Mouse (Mus musculus): ENCODE data around the gene Cxcr2.

GRCm38 (mm10) chr1:74105660-74106059 is 48.1 kb upstream of the Cxcr2 start:
- TF ChIP-seq CTCF (IDR thresholded peaks at IDR 0.05; ENCODE audit: low read depth, low read length) (no peak), GATA1 (IDR thresholded peaks at IDR 0.05; ENCODE audit: borderline replicate concordance, low read length) (no peak), TAL1 (conservative IDR thresholded peaks at IDR 0.05; ENCODE audit: low read depth, low read length) (no peak)
